Mouse (Mus musculus) embryo, embryonic 11.5 days (tissue): Measurements from ENCODE around the gene Psma5.

Experiments
- DNase-seq: peaks from one replicate; pipeline ENCODE4 v3.0.0-alpha.2; 2012; ENCODE audit warnings: low read depth, low spot score

Psma5 gene

GRCm38 (mm10) chr3:108282401-108283240 is 25.9 kb downstream of the Psma5 start:
- DNase-seq = peak; percentile 60

GRCm38 (mm10) chr3:108283241-108283561 is 26.5 kb downstream of the Psma5 start:
- no peak for DNase-seq

- peak; percentile 85 for DNase-seq
Observed at GRCm38 (mm10) chr3:108283781-108284601, 27.3 kb downstream of the Psma5 start, which contains the start of gene Sort1. Gene Sort1, plus strand, starts transcription at chr3:108284082.

DNA sequence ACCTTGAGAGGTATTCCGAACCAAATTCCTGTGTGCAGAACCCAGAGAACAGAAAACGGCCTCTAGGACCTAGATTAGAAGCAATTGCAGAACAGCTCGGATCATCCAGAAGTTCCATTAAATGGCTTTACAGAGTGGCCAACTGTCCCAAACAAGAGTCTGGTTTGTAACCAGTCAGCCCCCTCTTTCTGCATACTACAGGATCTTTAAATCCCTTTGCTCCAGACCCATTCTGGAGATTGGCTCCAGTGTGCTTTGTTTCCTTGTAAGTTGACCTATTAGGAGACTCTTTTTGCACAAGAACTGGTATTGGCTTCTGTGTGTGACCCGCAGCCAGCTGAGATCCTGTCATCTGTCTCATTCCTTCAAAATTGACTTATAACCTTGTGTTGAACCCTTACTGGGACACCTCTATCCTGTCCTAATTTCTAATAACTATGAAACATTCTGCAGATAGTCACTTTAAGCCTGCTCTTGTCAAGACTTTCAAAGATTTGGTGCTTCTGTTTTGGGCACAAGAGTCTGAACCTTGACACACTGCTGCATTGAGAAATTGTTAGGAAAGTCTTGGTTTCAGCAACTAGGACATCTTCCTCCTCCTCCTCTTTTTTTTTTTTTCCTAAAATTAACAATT is 28.5 kb downstream of the Psma5 start:
- no peak for DNase-seq

- no peak for DNase-seq
Observed at GRCm38 (mm10) chr3:108286671-108287439, 30.1 kb downstream of the Psma5 start.

DNA sequence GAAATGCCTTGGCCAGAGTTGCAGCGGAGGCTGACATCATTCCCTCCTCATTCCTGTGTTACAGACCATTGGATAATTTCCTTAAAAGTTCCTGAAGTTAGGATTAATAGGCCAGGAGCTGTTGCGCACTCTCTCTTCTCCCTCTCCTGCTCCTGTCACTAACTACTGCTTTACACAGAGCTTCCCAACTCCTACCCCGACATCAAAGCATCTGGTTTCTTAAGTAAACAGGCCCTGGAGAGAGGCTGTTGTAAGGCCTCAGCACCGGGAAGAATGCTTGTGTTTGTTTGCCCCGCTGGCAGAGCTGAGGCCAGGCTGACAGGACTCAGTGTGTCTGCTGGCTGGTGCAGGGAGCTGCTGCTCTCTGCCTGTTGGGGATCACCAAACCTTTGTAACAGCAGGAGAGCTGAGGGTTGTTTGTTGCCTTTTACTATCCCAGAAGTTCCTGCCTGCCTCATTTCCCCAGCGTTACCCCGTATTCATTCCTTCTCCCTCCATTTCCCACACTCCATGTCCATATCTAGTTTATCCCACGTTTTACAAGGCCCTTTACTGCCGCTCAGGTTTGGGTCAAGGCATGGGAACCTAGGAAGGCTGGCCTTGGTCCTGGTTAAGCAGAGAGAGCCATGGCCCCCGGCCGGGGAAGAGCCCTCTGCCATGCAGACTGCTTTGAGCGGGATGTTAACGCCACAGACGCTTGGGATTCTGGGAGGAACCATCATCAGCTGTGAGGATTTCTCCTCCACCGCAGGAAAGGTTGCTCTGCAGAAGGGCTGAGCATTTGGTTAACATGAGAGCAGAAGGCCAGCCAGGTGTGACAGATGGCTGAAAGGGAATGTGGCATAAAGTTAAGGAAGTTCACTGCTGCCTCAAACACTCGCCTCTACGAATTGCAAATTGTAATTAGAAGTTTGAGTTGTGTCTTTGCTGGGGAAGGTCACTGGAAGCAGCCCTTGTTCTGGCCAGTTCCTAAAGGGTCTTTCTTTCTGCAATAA is 31.4 kb downstream of the Psma5 start:
- no peak for DNase-seq

GRCm38 (mm10) chr3:108289311-108290130 is 32.8 kb downstream of the Psma5 start:
- no peak for DNase-seq

- DNase-seq = no peak
Observed at GRCm38 (mm10) chr3:108291036-108291799, 34.5 kb downstream of the Psma5 start.

DNA sequence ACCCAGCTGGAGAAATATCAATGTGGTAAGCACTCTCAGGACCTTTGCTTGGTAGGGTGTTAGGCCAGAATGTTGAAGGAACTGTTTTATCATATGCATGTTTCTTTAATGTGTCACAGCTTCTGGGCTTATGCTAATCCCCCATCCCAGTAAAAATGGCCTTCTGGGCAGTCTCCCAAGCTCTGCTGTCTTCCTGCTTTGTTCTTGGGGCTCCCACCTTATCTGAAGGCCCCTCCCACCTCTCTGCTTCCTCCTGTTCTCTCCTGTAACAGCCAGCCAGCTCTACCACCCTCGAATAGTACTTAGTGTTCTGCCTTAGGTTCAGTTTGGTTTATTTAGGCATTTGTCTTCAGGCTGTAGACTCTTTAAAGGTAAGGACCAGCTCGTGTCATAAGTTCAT is 37.7 kb downstream of the Psma5 start:
- DNase-seq = no peak

DNA sequence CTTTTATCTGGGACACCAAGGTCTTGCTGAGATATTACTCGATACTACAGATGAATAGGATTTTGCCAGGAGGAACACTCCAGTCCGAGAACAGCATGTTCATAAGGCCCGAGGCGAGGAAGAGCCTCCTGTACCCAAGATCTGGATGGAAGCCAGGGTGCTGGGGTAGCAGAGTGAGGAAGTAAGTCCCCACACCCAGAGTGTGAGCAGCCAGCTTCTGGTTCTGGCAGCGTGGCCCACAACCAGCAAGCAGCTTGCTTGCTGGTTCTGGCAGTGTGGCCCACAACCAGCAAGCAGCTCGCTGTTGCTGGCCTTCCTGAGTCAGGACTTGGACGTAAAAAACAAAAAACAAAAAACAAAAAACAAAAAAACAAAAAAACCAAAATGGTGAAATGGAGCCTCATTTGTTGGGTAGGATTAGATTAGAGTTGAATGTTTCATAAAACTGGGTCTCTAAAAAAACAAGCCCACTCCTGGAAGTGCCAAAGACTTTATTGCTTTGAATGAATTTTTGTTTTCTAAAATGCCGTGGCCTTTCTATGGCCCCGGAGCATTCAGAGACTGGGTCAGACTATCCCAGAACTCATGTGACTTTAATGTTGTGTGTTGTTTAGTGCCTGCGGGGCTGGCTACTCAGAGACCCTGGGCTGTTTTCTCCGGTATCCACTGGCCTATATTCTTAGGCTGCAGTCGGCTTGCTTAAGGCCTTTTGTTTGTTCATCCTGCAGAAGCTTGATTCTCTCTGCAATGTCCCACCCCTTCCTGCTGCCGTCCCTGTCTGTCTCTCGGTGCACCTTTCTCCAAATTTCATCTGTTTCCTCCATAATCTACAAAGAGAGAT is 38.9 kb downstream of the Psma5 start:
- DNase-seq = no peak

DNA sequence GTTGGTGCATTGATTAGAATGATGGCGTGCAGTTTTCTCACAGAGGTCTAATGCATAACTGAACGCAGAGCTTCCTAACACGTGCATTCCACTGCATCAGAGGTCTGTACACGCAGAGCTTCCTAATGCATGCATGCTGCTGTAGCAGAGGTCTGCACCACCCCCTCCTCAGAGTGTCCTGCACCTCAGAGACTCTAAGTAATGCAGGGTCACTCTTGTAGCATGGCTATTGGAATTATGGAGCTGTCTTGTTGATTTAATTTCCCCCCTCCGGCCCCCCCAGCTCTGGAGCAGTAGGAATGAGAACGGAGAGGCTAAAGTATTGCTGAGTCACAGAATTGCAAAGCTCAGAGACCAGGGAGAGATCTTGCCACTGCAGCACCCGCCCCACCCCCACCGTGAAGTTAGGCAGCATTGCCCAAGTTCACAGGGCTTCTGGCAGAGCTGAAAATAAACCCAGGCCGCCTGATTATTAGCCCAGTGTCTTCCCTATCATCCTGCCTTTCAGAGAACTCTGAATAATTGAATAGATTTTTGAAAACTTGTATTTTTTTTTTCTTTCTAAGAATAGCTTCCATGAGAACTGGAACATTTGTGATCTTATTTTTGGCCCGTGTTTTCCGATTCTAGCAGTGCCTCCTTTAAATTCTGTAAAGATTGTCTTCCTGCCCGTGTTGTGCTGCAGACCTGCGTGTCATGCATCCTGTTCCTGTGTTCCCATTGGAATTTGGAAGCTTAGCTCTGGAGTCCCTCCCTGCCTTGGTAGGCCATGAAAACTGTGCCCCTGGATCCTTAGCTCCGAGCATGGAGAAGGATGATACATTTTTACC is 39.7 kb downstream of the Psma5 start:
- DNase-seq = peak; percentile 31

DNA sequence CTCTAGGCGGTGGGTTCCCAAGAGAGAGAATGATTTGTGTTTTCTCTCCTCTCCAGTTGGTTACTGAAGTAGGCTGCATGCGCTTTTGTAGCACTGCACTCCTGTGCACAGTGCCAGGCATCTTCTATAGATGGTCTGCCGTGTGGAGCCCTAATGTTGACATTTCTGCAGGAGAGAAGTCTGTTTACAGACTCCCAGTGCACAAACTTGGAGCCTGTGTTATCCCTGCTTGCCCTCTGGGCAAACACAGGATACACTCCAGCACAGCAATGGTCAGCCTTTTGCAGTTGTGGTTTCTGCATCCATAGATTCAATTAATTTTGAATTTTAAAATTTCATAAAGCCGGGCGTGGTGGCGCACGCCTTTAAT is 40.3 kb downstream of the Psma5 start:
- DNase-seq = no peak

DNA sequence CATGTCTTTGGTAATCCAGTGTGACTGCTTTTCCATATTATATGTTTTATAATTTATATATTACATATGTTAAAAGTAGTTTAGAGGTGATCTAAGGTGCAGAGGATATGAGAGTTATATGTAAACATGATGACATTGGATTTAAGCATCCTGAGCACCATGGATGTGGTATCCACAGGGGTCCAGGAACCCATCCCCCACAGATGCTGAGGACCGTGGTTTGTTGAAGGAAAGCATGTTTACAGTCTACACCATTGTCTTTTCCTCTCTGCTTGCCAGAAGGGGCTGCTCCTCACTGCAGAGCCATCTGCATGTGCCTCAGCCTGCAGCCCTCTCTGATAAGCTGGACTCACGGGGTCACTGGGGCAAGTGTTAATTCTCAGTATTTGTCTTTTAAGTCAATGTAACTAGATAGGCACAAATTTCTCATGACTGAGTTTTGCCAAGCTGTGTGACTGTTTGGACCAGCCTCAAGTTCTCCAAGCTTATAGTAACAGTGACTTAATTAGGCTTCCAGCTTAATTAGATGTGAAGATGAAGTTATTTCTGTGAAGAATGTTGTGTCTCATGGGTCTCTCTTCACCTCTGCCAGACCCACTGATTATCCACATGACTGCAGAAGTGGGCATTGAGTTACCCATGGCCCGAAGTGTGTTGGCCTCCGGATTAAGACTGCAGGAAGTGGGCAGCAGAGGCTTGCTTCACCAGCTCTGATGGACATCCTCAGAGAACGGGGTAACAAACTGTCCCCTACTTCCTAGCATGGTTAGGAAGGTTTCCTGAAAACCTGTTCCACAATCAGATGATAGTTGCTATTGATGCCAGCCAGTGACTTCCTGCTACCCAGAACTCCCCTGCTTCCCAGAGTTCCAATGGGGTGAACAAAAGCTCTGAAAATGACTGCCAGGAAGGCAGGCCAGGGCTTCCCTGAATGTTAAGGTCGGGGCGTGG is 41.2 kb downstream of the Psma5 start:
- DNase-seq = no peak

GRCm38 (mm10) chr3:108300455-108301030 is 43.8 kb downstream of the Psma5 start:
- no peak for DNase-seq

DNA sequence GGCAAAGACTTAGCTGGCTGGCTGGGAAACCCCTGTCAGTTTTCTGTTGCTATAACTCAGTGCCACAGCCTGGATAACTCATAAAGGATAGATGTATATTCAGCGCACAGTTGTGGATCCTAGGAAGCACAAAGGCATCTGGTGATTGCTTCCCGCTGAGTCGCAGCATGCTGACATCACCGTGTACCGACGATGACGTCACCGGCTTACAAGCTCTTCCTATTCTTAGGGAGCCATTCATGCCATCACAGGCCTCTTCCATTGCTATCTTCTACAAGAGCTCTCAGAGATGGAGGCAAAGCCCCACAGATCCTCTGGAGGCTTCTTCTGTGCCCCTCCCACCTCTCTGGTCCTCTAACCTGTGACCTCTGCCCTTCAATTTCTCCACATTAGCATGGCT is 47.0 kb downstream of the Psma5 start:
- no peak for DNase-seq
